Comparison of ENCODE assay signal across 8 mouse cellular contexts in genomic region chr1:179633414-179633752, GRCm38 (mm10). TPM values are rescaled to one million over a fixed set of nuclear protein-coding genes. Genes with fewer than 3 reads are reported as not detected.
DNase-seq lines count a peak whose midpoint lies in the region; ATAC-seq and TF ChIP-seq lines count a peak whose summit lies in the region.

No protein-coding gene starts in this region.

- no peaks in the 10 kb centered on the region for H3K36me3 ChIP-seq in testis, adult 2 months (ENCODE audit: control insufficient read depth, insufficient read depth, low read length)
- H3K36me3 ChIP-seq in forebrain, embryonic 16.5 days (ENCODE audit: control insufficient read depth, insufficient read depth), result no peaks in the 10 kb centered on the region

- H3K4me1 ChIP-seq in testis, adult 2 months (ENCODE audit: control insufficient read depth, insufficient read depth, low read length), result no peaks in the 10 kb centered on the region; the same call in 1 of the 2 replicates
- H3K4me1 ChIP-seq in forebrain, embryonic 16.5 days (replicated peaks; ENCODE audit: control insufficient read depth, insufficient read depth, low read length), result no peaks in the 10 kb centered on the region

- H3K27ac ChIP-seq in testis, adult 2 months (ENCODE audit: control insufficient read depth, insufficient read depth, low read depth, low read length), result no peak overlapping the region
- H3K27ac ChIP-seq in forebrain, embryonic 16.5 days (ENCODE audit: low read length), result no peak overlapping the region

- no peak overlapping the region for H3K4me2 ChIP-seq in forebrain, embryonic 16.5 days (ENCODE audit: low read length)

- H3K4me3 ChIP-seq in testis, adult 2 months (ENCODE audit: control insufficient read depth, low read depth, low read length), result no peak overlapping the region
- H3K4me3 ChIP-seq in forebrain, embryonic 16.5 days (replicated peaks; ENCODE audit: low read length), result no peak overlapping the region

- no peak overlapping the region for H3K9ac ChIP-seq in forebrain, embryonic 16.5 days (replicated peaks; ENCODE audit: low read depth, low read length)

- ATAC-seq in forebrain, embryonic 16.5 days, result no peak

- 33% methylated on average over 1 of the region's 1 CpGs for WGBS in forebrain, embryonic 16.5 days

- TF ChIP-seq CTCF in testis, adult 2 months (IDR thresholded peaks at IDR 0.05; ENCODE audit: control insufficient read depth, insufficient read depth, insufficient replicate concordance, low read depth, low read length), result peak; percentile 24; the same call in 1 of the 2 replicates

- DNase-seq in heart, postnatal 4 days, result peak; percentile 43
- no peak for DNase-seq in heart, adult 8-10 months (ENCODE audit: low spot score)
- DNase-seq in testis, postnatal 14 days (ENCODE audit: low spot score), result no peak
- DNase-seq in embryo, embryonic 10 days (ENCODE audit: low spot score), result peak; percentile 70
- DNase-seq in naive thymus-derived CD4-positive, alpha-beta T cell, adult 2 months (ENCODE audit: low read depth), result peak; percentile 66
- no peak for DNase-seq in ovary, postnatal 36 days (ENCODE audit: low spot score)

- H3K9me3 ChIP-seq in forebrain, embryonic 16.5 days (ENCODE audit: control insufficient read depth, low read length), result no peaks in the 10 kb centered on the region

- TF ChIP-seq POLR2A in testis, adult 2 months (IDR thresholded peaks at IDR 0.05; ENCODE audit: control insufficient read depth, low read depth, low read length), result no peak

- H3K27me3 ChIP-seq in testis, adult 2 months (ENCODE audit: control insufficient read depth, insufficient read depth, low read length), result no peaks in the 10 kb centered on the region
- no peaks in the 10 kb centered on the region for H3K27me3 ChIP-seq in forebrain, embryonic 16.5 days (replicated peaks; ENCODE audit: control insufficient read depth, insufficient read depth, low read length)

RNA-seq across cellular contexts. Expression of gene Sccpdh, which starts 34.6 kb away (rescaled TPM):
- 10 to 100 TPM; 65.1 to 70.9 TPM for total RNA-seq in heart, postnatal 4 days (2021)
- total RNA-seq in heart, adult 8-10 months (2022), result 10 to 100 TPM; 48.4 to 60.5 (median 52.1) TPM
- 196 and 222 TPM in 2 replicates for polyA plus RNA-seq in testis, adult 2 months (2012; rRNA removed)
- polyA plus RNA-seq in forebrain, embryonic 16.5 days (2015; fragmentation: Nextera tagmentation; extraction: Ambion mirVana), result 117 and 128 TPM in 2 replicates

Comparison
In these comparisons a context has a peak if more than half of its experiments do, and no peak if none do; other contexts are left out.
1. DNase-seq: peak in heart, postnatal 4 days (single experiment), embryo, embryonic 10 days (single experiment) and naive thymus-derived CD4-positive, alpha-beta T cell, adult 2 months (single experiment); none in heart, adult 8-10 months (single experiment), testis, postnatal 14 days (single experiment) and ovary, postnatal 36 days (single experiment).